Mouse (Mus musculus) common myeloid progenitor, adult 5-6 weeks (primary cell): ENCODE results near the gene Trpm8. TPM values are rescaled to one million over a fixed set of nuclear protein-coding genes. Genes with fewer than 3 reads are reported as not detected.
A peak's percentile ranks its signal among the peaks of the same experiment; 100 is the strongest.

Experiments used
- ATAC-seq: replicated peaks from 2 replicates; pipeline ENCODE4 v1.8.0; 2016; ENCODE audit warnings: low read depth, mild to moderate bottlenecking, moderate TSS enrichment, inconsistent platforms; ENCODE audit not compliant: poor library complexity, severe bottlenecking
- total RNA-seq: library from RNA; stranded (forward); fragments of 200-1000, 187-1606 nt; gene quantifications from 2 replicates; pipeline ENCODE4 v1.2.3, GENCODE M21; 2017

The Trpm8 gene
- total RNA-seq, 1 experiment from 2014 or later, result not detected

DNA sequence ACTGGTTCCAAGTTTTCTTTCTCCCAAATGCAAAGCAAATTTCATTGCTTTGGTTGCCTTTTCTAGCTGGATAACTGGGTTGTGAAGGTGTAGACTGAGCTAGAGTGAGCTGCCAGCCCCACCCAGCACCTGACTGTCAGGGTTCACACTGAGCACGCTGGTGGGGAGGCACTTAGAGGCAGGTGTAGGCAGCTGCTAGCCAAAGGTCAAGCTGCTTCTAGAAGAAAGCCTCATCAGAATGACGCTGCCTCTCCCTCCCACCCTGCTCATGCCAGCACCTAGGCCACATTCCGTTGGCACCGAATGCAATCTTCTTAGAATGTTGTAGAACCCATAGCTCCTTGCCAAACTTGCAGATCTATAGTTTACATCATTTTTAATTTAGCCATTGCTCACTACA lies 130.9 kb downstream of the Trpm8 start:
- ATAC-seq, result no peak

DNA sequence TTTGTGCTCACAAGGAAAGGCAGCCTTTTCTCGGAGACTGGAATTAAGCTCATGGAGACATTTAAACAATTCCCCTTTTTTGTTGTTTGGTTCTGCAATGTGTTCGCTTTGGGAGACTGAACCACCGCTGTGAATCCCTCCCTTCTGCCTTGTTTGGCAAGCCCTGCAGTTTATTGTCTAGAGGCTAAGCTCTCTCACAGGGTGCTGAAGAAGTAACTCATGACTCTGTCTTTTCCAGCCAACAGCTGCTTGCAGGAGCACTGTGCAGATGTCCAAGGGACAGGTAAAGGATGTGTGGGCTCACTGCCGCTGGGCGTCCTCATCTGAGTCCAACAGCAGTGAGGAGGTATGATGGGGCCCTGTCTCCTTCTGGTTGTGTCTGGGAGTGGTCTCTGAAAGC lies 134.6 kb downstream of the Trpm8 start:
- no peak for ATAC-seq

DNA sequence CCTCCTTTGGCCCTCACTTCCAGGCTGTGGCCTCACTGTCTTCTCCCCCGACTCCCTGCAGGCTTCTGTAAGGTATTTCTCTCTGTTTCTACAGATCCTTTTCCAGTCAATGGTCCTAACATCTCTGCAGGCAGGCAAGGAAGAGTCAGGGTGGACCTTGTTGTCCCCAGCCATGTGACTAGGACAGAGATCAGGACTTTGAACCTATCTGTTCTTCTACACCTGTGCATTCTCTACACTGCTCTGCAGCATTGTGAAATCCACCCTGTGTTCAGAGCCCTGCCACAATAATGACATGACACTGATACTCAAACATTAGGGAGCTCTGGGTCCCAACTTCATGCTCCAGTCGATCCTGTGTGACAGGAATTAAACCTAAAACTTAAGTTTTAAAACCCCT lies 141.5 kb downstream of the Trpm8 start:
- no peak for ATAC-seq

DNA sequence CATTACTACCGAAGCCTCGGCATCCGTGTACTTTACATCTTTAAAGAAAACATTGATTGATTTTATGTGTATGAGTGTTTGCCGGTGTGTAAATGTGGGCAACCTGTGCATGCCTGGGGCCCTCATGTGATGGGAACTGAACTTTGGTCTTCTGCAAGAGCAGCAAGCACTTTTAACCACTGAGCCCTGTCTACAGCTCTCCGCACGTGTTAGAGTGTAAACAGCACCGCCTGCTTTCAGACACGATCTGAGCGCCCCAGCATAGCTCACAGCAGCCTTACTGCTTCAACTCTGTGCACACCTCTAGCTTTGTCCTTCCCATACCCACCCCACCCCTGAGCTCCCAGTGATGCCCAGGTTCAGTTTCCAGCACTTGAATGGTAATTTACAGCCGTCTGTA lies 144.6 kb downstream of the Trpm8 start:
- ATAC-seq, result no peak

DNA sequence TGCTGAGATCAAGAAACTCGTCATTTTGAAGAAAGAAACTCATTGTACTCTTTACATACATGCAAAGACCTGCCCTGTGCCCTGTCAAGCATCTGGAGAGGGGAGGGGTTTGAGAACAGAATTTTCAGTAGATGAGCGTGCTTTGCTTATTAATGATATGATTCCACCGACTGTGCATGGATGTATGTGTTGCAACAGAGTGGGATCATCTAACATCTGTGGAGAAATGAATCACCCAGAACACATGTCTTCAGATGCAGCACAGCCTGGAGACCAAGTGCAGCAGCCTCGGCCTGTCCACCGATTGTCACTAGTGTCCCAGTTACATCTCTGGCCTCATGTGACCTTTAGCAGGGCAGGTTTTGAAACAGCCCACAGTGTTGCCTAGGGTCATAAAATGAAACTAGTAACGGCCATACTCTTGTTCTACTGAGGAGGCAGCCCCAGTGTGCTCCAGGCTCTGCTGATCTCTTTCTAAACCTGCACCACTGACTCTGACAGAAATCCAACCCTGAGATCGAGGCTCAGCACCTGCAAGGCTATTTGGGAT lies 145.5 kb downstream of the Trpm8 start:
- ATAC-seq, result no peak

DNA sequence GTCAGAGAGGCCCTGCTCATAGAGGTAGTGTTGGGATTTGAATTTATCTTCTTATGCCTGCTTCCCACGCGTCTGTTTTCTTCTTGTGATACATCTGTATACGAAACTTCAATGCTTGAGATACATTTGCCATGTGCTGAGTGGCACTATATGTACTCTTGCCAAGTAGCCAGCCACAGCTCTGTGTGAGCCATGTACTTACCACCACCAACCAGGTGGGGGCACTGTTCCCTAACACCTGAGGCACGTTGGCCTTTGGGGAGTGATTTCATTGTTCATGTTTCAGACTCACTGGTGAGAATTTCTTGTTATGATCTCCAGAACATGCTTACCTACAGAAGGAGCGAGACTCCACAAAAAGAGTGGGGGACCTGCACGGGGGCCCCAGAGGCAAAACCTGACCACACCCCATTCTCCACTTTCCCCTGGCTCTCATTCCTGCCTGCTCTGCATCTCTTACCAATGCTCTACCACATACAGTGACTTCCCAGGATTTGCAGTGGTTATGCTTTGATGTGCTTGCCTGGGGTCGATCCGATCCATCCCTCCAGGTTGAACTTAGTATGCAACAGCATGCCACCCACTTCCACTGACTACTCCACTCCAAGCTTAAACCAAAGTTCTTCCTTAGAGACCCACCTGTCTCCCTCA lies 147.3 kb downstream of the Trpm8 start:
- peak; percentile 95 for ATAC-seq

DNA sequence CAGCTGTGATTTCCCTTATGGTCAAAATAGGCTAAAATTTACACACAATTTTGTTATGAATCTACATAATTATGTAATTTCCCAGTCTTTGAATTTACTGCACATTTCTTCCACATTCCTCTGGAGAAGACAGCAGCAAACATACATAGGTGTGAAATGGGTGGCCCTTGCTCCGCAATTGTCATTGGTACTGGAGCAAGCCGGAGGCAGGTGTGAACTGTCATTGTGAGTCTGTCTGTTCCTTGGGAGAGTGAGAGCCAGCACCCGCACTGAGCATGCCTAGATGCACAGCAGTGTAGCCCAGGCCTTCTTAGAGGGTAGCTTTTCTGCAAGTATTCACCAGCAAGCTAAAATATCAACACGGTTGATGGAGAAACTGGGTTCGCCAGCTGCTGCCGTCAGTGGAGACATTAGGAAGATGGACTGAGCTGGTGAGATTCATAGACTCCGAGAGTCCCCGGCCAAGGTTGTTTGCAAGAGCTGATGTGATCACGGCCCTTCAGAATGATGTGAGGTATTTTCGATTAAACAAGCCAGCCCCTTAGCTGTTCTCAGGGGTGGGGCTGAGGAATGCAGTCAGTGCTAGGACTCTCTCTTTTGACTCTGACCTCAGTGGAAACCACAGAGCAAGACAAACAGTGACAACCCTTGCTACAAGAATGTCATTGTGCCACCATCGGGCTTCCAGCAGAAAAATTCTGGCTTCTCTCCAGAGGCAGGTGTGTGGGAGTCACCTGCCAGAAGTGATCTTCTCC lies 150.7 kb downstream of the Trpm8 start:
- no peak for ATAC-seq

DNA sequence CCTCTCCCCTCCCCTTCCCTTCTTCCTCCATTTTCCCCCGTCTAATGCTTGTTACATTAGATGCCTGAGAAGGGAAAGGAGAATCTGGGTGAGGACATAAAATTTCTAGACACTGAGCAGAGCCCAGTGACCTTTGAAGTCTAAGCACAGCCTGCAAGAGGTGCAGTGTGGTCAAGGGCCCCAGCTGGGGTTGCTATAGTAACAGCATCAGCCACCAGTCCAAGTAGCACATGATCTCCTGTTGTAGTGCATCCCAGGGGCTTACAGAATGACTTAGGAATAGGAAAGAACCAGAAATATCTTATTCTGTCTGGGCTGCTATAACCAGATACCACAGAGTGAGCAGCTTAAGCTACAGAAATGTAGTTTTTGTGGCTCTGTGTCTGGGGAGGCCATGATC lies 152.0 kb downstream of the Trpm8 start:
- no peak for ATAC-seq

DNA sequence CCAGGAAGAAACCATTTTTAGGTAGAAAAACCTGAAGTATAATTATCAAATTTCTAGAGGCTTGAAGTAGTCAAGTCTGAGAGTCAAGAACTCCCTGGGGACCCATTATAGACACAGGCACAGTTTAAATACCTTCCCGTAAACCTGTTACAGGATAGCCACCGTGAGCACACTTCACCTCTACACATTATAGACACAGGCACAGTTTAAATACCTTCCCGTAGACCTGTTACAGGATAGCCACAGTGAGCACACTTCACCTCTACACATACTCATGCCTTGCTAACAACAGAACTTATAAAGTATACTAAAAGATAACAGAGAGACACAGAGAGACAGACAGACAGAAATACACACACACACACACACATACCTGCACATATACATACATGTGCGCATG lies 153.8 kb downstream of the Trpm8 start:
- no peak for ATAC-seq

DNA sequence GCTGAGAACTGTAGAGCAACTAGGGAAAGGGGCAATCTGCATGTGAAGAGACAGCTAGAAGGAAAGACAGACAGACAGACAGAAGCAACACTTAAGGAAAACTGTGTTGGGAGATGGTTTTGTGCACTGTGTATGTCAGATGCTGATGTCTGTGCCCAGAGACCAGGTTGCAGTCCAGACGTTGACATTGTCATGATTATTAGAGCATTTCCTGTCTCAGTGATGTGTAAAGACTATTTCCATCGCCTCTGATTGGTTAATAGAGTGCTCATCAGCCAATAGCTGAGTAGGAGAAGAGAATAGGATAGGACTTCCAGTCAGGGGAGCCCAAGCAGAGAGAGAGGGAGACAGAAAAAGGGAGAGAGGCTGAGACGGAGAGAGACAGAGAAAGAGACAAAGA lies 155.1 kb downstream of the Trpm8 start:
- ATAC-seq, result no peak

DNA sequence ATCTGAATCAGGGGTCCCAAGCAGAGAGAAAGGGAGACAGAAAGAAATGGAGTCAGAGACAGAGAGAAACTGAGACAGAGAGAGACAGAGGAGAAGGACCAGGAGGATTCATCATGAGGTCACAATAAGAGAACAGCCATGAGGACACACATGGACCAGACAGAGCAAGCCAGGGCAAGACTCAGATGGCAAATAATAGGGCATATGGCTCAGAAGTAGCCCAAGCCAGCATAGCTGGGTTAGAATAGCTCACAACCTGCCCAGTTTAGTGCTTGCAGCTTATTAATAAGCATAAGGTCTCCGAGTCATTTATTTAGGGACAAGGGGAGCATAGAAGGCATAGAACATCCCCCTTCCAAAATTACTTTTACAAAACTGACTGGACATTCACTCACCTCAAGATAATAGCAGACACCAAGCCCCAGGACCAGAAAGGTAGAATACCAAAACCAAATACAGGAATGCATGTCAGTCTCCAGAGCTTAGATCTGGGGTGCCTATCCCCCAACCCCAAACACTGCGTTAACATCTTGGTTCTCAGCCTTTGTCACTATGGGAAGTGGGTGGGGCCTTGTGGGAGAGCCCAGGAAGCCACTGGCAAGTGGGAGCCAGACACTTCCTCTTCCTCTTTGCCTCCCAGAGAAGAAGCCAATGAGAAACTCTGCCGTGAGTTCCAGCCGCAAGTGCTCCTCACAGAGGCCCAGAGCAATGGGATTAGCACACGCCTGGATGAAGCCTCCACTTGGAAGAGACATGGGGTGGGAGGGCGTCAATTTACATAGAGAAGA lies 155.8 kb downstream of the Trpm8 start:
- ATAC-seq, result peak; percentile 92

DNA sequence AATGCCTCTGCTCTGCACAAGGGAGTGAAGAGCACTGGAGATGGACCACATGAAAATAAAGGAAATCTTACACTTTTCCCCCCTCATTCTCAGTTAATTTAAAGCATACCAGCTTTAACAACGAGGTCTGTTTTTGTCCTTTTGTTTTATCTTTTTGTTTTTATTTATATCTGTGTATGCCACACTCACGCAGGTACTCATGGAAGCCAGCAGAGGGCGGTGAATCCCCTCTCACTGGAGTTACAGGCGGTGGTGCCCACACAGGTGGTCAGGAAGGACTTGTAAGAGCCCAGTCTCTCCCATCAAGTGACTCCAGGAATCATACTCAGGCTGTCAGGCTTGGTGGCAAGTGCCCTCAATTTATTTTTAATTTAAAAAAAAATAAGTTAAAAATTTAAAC lies 156.6 kb downstream of the Trpm8 start:
- no peak for ATAC-seq

DNA sequence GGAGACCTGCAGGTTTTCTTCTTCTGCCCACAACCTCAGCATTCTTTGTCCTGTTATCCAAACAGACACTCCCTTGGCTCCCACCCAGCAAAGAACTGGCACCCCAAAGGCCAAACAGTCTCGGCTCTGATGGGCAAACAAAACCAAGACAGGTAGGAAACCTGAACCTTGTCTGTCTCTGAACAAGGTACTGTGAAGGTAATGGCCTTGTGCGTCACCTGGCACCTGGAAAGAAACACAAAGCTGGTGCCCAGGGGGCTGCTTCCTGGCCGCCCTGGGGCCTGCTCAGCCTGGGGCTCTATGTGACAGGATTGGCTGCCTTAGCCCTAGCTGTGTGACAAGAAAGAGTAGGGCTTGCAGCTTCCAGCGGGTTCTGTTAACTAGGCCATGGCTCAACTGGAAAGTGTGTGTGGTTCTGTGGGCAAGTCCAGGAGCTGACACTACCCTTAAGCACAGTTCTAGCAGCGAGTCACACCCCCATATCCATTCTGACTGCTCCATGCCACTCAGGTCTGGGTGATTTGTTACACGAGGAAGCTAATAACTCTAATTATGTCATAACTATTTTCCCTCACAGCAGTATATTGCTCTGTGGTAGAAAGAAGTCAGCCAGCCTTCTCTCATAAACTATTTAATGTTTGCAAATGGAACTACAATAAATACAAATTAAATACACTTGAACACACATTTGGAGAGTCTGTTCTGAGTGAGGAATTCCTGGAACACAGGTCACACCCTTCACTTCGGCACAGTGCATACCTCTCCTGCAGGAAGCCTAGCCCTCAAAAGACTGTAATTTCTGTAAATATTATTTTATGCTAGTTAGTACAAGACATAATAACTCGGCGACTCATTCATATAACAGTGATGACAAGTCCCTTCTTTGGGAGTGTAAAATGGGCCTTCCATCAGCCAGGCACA lies 160.0 kb downstream of the Trpm8 start:
- ATAC-seq, result no peak

Other genes starting within 250 kb of the Trpm8 start
- gene Ugt1a10, start 222.3 kb upstream of the Trpm8 start, total RNA-seq, result not detected in 2 replicates
- not detected in 2 replicates for gene Ugt1a9, start 206.9 kb upstream of the Trpm8 start, total RNA-seq
- not detected in 2 replicates for gene Ugt1a8, start 189.8 kb upstream of the Trpm8 start, total RNA-seq
- 20.6 and 22.1 TPM in 2 replicates for gene Ugt1a7c, start 182.6 kb upstream of the Trpm8 start, total RNA-seq
- 0.91 and 4.2 TPM in 2 replicates for gene Ugt1a6b, start 174.4 kb upstream of the Trpm8 start, total RNA-seq
- gene Ugt1a6a, start 142.9 kb upstream of the Trpm8 start, total RNA-seq, result 0.78 and 1.3 TPM in 2 replicates
- gene Ugt1a5, start 111.6 kb upstream of the Trpm8 start, total RNA-seq, result 0.41 TPM in 1 of 2 replicates, not detected in the other
- not detected in 2 replicates for gene Ugt1a2, start 77.1 kb upstream of the Trpm8 start, total RNA-seq
- gene Dnajb3, start 71.9 kb upstream of the Trpm8 start, total RNA-seq, result 1.4 and 2.3 TPM in 2 replicates
- 1.4 TPM in 1 of 2 replicates, not detected in the other for gene Ugt1a1, start 65.7 kb upstream of the Trpm8 start, total RNA-seq
- 0.15 and 0.18 TPM in 2 replicates for gene Mroh2a, start 50.7 kb upstream of the Trpm8 start, total RNA-seq
- gene Hjurp, start within 50 bp of the Trpm8 start, total RNA-seq, result 186 and 205 TPM in 2 replicates
- not detected in 2 replicates for gene Spp2, start 129.3 kb downstream of the Trpm8 start, total RNA-seq
- 0.91 and 3.2 TPM in 2 replicates for gene Glrp1, start 232.4 kb downstream of the Trpm8 start, total RNA-seq